Mouse (Mus musculus) lung, postnatal 0 days (tissue): ENCODE results near the gene Ksr1. TPM values are rescaled to one million over a fixed set of nuclear protein-coding genes. Genes with fewer than 3 reads are reported as not detected.
"Not testable (repeated sequence)": the region's sequence is repeated elsewhere in the genome, so short reads cannot be mapped to it uniquely, and the experiment has no call there.

Source experiments
- ATAC-seq: fragments of 200-750 bp; cut with Nextera tagmentation; 2 replicates; pipeline ENCODE4 v1.8.0; 2017; ENCODE audit warnings: moderate library complexity
- DNase-seq: peaks from one replicate; pipeline ENCODE4 v3.0.0-alpha.2; 2016; ENCODE audit warnings: low spot score
- H3K27ac ChIP-seq: fragments of 300-500 bp; sonication (generic); 2 replicates; pipeline ENCODE4 v1.5.1; 2014; ENCODE audit warnings: antibody characterized with exemption, mild to moderate bottlenecking, low read length, mixed read lengths
- H3K27me3 ChIP-seq: fragments of 300-500 bp; sonication (generic); replicated peaks from 2 replicates; pipeline ENCODE4 v1.6.1; 2014; ENCODE audit warnings: low read length, mixed read lengths; ENCODE audit not compliant: insufficient read depth
- H3K36me3 ChIP-seq: fragments of 300-500 bp; sonication (generic); 2 replicates; pipeline ENCODE4 v1.6.1; 2014; ENCODE audit warnings: low read length, mixed read lengths; ENCODE audit not compliant: insufficient read depth
- H3K4me1 ChIP-seq: fragments of 300-500 bp; sonication (generic); 2 replicates; pipeline ENCODE4 v1.6.1; 2014; ENCODE audit warnings: antibody characterized with exemption, low read depth, low read length, mixed read lengths; ENCODE audit not compliant: insufficient read depth
- H3K4me2 ChIP-seq: fragments of 300-500 bp; sonication (generic); replicated peaks from 2 replicates; pipeline ENCODE4 v1.6.1; 2014; ENCODE audit warnings: low read depth, mild to moderate bottlenecking, low read length, moderate library complexity, mixed read lengths
- H3K4me3 ChIP-seq: fragments of 300-500 bp; sonication (generic); 2 replicates; pipeline ENCODE4 v1.5.1; 2014; ENCODE audit warnings: low read depth, low read length
- H3K9ac ChIP-seq: fragments of 300-500 bp; sonication (generic); replicated peaks from 2 replicates; pipeline ENCODE4 v1.6.1; 2014; ENCODE audit warnings: low read depth, mild to moderate bottlenecking
- H3K9me3 ChIP-seq: fragments of 300-500 bp; sonication (generic); 2 replicates; pipeline ENCODE4 v1.6.1; 2016; ENCODE audit warnings: low read length, mixed read lengths
- CTCF ChIP-seq: IDR thresholded peaks from 2 replicates; pipeline ENCODE4 v1.5.1; 2016; ENCODE audit warnings: antibody characterized with exemption, mild to moderate bottlenecking
- EP300 ChIP-seq: IDR thresholded peaks from 2 replicates; pipeline ENCODE4 v1.6.1; 2016; ENCODE audit warnings: antibody characterized with exemption, mild to moderate bottlenecking, control low read depth
- WGBS: fragments of 180-500 bp; shearing (Covaris S2); extraction: QIAGEN DNeasy Blood & Tissue Kit; methylation state at CpG from one replicate; pipeline ENCODE4 v1.1.7; 2014; 5-methylcytosine and 5-hydroxymethylcytosine counted together
- polyA plus RNA-seq: library from polyadenylated mRNA; unstranded; fragments of >200 nt; fragmentation: Nextera tagmentation; extraction: Ambion mirVana; gene quantifications from 2 replicates; pipeline ENCODE4 v1.2.1, GENCODE M21; 2015

Gene Ksr1
- polyA plus RNA-seq, 1 experiment from 2014 or later, result 2.3 TPM

- Histone ChIP-seq H3K27me3 (no peaks in the 10 kb centered on the region), H3K9me3 (no peaks in the 10 kb centered on the region), H3K9ac (no peak overlapping the region), H3K4me2 (no peak overlapping the region), H3K4me3 (no peak overlapping the region), H3K27ac (peak overlapping the region; percentile 62; the same call in 1 of the 2 replicates), H3K4me1 (no peaks in the 10 kb centered on the region), H3K36me3 (no peaks in the 10 kb centered on the region)
- DNase-seq (no peak), ATAC-seq (no peak)
- TF ChIP-seq EP300, result no peak
- TF ChIP-seq CTCF, result no peak
- 63% methylated on average over 10 of the region's 10 CpGs for WGBS
These were observed 142.2 kb downstream of the Ksr1 start for GRCm38 (mm10) chr11:79003769-79004638.

DNA sequence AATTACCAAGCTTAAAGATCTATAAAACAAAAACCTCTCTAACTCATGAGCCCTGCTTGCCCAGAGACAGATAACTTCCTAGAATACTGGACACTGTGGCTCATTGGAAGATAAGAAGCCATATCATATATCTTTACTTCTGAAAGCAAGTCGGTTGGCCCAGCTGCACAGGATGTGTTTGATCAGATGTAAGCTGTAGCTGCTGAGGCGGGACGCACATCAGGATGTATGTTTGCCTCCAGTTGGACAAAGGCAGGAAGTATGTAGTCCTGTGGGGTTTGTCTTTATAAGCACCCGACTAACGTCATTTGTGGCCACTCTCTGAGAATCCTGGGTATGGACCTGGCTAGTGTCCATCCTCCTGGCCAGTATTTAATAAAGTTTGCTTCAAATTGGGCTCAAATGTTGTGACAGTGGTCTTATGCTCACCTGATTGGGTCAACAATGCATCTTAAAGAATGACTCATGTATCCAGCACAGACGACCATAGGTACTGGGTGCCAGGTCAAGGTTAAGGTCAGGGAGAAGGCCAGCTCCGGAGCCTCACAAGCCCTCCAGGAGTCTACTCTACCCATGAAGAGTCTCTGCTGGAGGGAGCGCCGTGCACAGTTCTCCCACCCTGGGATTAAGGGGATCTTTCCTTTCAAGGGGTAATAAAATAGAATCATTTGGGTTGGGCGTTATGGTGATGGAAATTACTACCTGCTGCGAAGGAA is 143.0 kb downstream of the Ksr1 start:
- Histone ChIP-seq H3K4me1 (no peaks in the 10 kb centered on the region), H3K27ac (peak overlapping the region; percentile 62), H3K4me2 (no peak overlapping the region), H3K9ac (no peak overlapping the region), H3K36me3 (no peaks in the 10 kb centered on the region), H3K4me3 (no peak overlapping the region), H3K9me3 (no peaks in the 10 kb centered on the region), H3K27me3 (no peaks in the 10 kb centered on the region)
- peak; percentile 91 for ATAC-seq
- TF ChIP-seq EP300 (peak; percentile 88), CTCF (no peak)
- peak; percentile 76 for DNase-seq
- 48% methylated on average over 11 of the region's 11 CpGs for WGBS

DNA sequence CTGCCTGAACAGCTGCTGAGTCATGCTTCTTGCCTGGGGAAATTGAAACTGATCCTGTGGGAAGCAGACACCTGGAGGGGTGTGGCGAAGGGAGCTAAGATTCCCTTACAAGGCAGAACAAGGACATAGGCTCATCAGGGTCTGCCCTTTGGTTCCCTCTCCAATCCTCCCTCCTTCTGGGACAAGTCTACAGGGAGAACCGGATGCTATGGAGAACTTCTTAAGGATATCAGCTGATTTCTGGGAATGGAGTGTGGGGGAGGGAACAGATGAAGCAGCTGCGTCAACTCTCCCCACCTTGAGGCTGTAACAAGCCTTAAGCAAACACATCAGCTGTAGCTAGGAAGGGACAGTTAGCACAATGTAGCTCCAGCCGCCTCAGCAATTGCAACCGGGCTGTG is 143.7 kb downstream of the Ksr1 start:
- no peaks in the 10 kb centered on the region for H3K4me1 ChIP-seq
- no peaks in the 10 kb centered on the region for H3K27me3 ChIP-seq
- ATAC-seq (peak; percentile 80), DNase-seq (peak; percentile 80)
- H3K36me3 ChIP-seq, result no peaks in the 10 kb centered on the region
- no peak overlapping the region for H3K4me3 ChIP-seq
- TF ChIP-seq EP300 (peak; percentile 60; the same call in 1 of the 2 replicates), CTCF (no peak)
- no peak overlapping the region for H3K9ac ChIP-seq
- peak overlapping the region; percentile 55 for H3K27ac ChIP-seq
- no peaks in the 10 kb centered on the region for H3K9me3 ChIP-seq
- WGBS, result 30% methylated on average over 5 of the region's 5 CpGs
- H3K4me2 ChIP-seq, result no peak overlapping the region

DNA sequence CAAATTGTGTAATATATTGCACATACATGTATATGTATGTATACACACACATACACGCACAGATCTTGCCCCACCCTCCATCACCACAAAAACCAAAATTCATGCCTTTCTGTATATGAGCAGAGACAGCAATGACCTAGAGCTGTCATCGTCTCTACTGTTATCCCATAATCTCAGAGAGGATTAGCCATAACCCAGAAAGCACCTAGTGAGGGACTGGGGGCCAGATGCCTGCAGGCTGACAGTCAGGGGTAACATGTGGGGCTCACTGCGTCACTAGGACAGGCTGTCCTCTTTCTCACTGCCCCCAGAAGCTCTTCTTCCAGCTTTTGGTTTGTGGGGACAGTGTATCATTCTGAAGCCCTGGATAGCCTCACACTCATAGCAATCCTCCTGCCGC is 144.3 kb downstream of the Ksr1 start:
- Histone ChIP-seq H3K4me1 (no peaks in the 10 kb centered on the region), H3K4me2 (no peak overlapping the region), H3K27me3 (no peaks in the 10 kb centered on the region), H3K9ac (no peak overlapping the region), H3K27ac (peak overlapping the region; percentile 55; the same call in 1 of the 2 replicates), H3K9me3 (no peaks in the 10 kb centered on the region), H3K4me3 (no peak overlapping the region), H3K36me3 (no peaks in the 10 kb centered on the region)
- WGBS, result 84% methylated on average over 4 of the region's 4 CpGs
- TF ChIP-seq CTCF, result no peak
- TF ChIP-seq EP300, result no peak
- ATAC-seq (no peak), DNase-seq (no peak)

- no peak for DNase-seq
- Histone ChIP-seq H3K4me3 (no peak overlapping the region), H3K9me3 (no peaks in the 10 kb centered on the region), H3K4me1 (no peaks in the 10 kb centered on the region), H3K9ac (no peak overlapping the region), H3K4me2 (no peak overlapping the region), H3K27me3 (no peaks in the 10 kb centered on the region), H3K27ac (no peak overlapping the region), H3K36me3 (no peaks in the 10 kb centered on the region)
- no peak for TF ChIP-seq EP300
- TF ChIP-seq CTCF, result no peak
- WGBS, result 65% methylated on average over 6 of the region's 6 CpGs
- ATAC-seq, result no peak
These were observed 147.1 kb downstream of the Ksr1 start for GRCm38 (mm10) chr11:78999118-78999517.

DNA sequence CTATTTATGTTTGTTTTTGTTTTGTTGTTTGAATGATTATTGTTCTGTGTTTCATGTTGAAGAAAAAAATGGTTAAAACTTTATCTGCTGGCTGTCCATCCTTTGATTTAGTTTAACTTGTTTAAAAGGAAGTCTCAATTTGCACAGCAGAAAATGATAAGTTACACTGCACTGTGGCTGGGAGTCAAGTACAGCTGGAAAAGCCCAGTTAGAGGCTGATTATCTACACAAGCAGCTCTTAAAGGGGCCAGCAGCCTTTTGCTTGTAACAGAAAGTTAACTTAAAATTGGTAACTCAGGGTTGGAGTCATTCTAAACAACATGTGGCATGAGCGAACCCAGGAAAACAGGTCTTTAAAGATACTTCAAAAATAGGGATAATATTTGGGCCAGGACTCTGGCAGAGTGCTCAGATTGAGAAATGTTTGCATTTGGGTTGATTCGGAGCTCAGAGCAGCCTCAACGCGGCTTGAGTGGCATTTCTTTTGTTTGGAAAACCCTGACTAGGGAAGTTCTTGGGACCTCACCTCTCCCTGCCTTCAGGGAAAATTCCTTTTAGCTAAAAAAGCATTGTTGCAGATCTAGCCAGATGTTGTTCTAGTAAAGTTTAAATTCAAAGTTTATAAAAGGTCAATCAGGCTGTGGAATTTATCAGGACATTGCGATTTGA is 155.2 kb downstream of the Ksr1 start:
- not testable (repeated sequence) for H3K9ac ChIP-seq, ATAC-seq, H3K27ac ChIP-seq, H3K4me2 ChIP-seq, H3K36me3 ChIP-seq, H3K4me3 ChIP-seq, H3K4me1 ChIP-seq, H3K27me3 ChIP-seq, H3K9me3 ChIP-seq
- peak; percentile 54 for DNase-seq
- WGBS, result 56% methylated on average over 5 of the region's 5 CpGs
